Mouse (Mus musculus) thymus, adult 2 months (tissue): ENCODE results near the gene Gas2. TPM values are rescaled to one million over a fixed set of nuclear protein-coding genes. Genes with fewer than 3 reads are reported as not detected.

ENCODE experiments used
- DNase-seq: peaks from one replicate; pipeline ENCODE4 v3.0.0; 2021
- H3K27ac ChIP-seq: fragments of 200-500 bp; 2 replicates; pipeline ENCODE4 v1.5.1; 2012; ENCODE audit warnings: low read length, control low read depth; ENCODE audit not compliant: control insufficient read depth, insufficient read depth
- H3K27me3 ChIP-seq: fragments of 200-500 bp; 2 replicates; pipeline ENCODE4 v1.6.1; 2012; ENCODE audit warnings: mild to moderate bottlenecking, low read length, moderate library complexity, mixed read lengths; ENCODE audit not compliant: control insufficient read depth, insufficient read depth
- H3K36me3 ChIP-seq: fragments of 200-500 bp; 2 replicates; pipeline ENCODE4 v1.6.1; 2012; ENCODE audit warnings: mild to moderate bottlenecking, low read length, moderate library complexity; ENCODE audit not compliant: control insufficient read depth, insufficient read depth
- H3K4me1 ChIP-seq: fragments of 200-500 bp; replicated peaks from 2 replicates; pipeline ENCODE4 v1.6.1; 2012; ENCODE audit warnings: low read length; ENCODE audit not compliant: control insufficient read depth, insufficient read depth
- H3K4me3 ChIP-seq: fragments of 200-500 bp; 2 replicates; pipeline ENCODE4 v1.5.1; 2012; ENCODE audit warnings: mild to moderate bottlenecking, low read length, control low read depth, moderate library complexity; ENCODE audit not compliant: control insufficient read depth, insufficient read depth
- CTCF ChIP-seq: fragments of 200-500 bp; IDR thresholded peaks from 2 replicates; pipeline ENCODE4 v1.5.1; 2012; ENCODE audit warnings: mild to moderate bottlenecking, control low read depth, low read length, moderate library complexity, borderline replicate concordance; ENCODE audit not compliant: control insufficient read depth, poor library complexity, insufficient read depth; ENCODE audit errors: extremely low read depth
- POLR2A ChIP-seq: fragments of 200-500 bp; IDR thresholded peaks from 2 replicates; pipeline ENCODE4 v1.6.1; 2012; ENCODE audit warnings: mild to moderate bottlenecking, low read length, control low read depth, moderate library complexity; ENCODE audit not compliant: control insufficient read depth, poor library complexity, insufficient read depth; ENCODE audit errors: extremely low read depth
- WGBS: fragments of 180-500 bp; shearing (Covaris S2); methylation state at CpG from one replicate; pipeline ENCODE4 v1.1.7; 2018; 5-methylcytosine and 5-hydroxymethylcytosine counted together
- polyA plus RNA-seq: library from polyadenylated mRNA; depleted of rRNA; stranded (reverse); fragments of >200 nt; gene quantifications from 2 replicates; pipeline ENCODE4 v1.2.3, GENCODE M21; 2012; rRNA removed

Gene Gas2
- 2.1 and 2.4 TPM in 2 replicates for polyA plus RNA-seq

DNA sequence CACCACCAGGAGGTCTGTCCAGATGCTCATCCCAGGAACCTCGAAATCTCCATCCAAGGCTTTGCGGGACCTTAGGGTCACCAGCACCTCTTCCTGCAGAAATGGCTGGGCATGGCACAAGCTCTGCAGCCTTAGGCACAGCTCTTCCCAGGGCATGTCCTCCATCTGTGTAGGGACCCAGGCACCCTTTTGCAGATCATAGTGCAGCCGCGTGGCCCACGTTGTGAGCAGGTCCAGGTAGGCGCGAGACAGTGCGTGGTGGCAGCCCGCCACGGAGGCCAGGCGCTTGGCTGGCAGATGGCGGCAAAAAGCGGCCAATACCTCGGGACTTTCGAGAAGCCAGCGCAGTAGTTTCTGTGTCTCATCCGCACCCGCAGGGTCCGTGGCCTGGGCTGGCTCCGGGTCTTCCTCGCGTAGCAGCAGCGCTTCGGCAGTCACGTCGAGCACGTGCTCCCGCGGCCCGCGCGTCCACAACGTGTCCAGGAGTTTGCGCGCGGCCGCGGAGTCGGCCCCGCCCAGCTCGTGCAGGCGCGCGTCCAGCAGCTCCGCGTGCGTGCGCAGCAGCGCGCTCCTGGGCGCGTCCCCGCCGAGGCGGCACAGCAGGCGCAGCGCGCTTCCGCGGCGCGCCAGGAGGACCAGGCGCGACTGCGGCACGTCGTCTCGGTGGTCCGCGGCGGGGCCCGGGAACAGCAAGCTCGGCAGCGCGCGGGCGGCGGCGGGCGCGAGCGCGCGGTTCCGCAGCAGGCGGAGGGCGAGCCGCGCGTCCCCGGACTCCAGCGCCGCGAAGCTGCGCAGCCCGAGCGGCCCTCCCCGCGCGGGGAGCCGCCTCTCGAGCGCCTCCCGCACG is at the start of gene Gas2:
Gene Gas2 (plus strand): TSS at position 766 of the 847 bp plus-strand sequence.
- Histone ChIP-seq H3K27ac (peak within 1 kb of the TSS; percentile 82), H3K4me1 (peaks cover 5% of the 10 kb centered on the region), H3K27me3 (no peaks in the 10 kb centered on the region), H3K4me3 (peak within 1 kb of the TSS; percentile 86), H3K36me3 (no peaks in the 10 kb centered on the region)
- peak; percentile 88 for DNase-seq
- TF ChIP-seq POLR2A: peak; percentile 36
- TF ChIP-seq CTCF: no peak
- WGBS: 7% methylated on average over 105 of the region's 105 CpGs

DNA sequence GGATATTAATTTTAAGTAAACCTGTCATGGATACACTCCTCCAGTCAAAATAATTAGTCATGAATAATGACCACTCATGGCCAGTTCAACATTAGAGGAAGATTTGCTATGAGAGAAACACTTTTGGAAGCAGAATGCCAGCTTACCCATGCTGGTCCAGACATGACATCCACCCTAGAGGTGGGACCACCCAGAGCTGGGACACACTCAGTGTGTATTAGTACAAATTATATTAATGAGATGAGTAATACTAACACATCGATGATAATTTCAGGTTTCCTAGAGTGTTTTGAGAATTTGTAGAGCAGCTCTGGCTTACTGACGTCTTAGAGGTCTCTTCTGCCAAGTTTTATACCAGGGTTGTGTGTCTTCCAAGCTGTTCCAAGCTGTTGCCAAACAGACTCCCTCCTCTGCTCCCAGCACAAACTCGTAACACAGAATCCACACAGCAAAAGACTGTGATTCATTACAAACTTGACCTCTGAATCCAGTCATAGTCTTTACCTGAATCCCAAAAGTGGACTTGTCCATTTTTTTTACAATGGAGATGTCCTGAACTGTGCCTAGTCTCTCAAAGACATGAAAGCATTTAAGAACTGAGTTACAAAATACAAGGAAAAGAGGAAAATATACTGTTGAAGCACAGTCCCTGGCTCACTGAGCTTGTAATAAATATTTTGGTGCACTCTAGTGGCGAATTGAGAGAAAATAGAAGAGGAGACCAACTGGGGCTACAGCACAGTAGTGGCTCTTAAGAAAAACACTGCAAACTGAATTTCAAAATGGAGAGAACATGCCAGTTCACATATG is 46.1 kb upstream of the Gas2 start:
- Histone ChIP-seq H3K27me3 (no peaks in the 10 kb centered on the region), H3K27ac (no peak overlapping the region), H3K4me1 (no peaks in the 10 kb centered on the region), H3K36me3 (no peaks in the 10 kb centered on the region), H3K4me3 (no peak overlapping the region)
- 70% methylated on average over 4 of the region's 4 CpGs for WGBS
- TF ChIP-seq CTCF (no peak), POLR2A (no peak)
- DNase-seq: no peak

DNA sequence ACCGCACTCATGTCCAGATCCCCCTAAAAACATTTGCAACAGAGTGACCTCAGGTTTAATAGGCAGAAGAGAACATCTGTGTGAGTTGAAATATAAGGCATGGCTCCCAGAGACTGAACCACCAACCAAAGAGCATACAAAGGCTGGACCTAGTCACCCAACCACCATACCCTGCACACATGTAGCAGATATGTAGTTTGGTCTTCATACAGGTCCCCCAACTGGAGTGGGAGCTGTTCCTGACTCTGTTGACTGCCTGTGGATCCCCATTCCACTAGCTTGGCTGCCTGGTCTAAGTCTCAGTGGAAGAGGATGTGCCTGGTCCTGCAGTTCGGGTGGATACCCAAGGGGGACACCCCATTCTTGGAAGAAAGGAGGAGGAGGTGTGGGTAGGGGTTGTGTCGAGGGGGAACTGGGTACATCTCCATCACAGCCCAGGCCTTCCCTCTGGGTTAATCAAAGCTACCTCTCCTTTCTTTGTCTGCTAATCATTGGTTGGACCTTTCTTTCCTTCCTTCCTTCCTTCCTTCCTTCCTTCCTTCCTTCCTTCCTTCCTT is 45.5 kb upstream of the Gas2 start:
- H3K27ac ChIP-seq: no peak overlapping the region
- 58% methylated on average over 3 of the region's 3 CpGs for WGBS
- no peaks in the 10 kb centered on the region for H3K36me3 ChIP-seq
- DNase-seq: no peak
- no peaks in the 10 kb centered on the region for H3K4me1 ChIP-seq
- H3K4me3 ChIP-seq: no peak overlapping the region
- H3K27me3 ChIP-seq: no peaks in the 10 kb centered on the region
- TF ChIP-seq POLR2A: no peak
- TF ChIP-seq CTCF: no peak

DNA sequence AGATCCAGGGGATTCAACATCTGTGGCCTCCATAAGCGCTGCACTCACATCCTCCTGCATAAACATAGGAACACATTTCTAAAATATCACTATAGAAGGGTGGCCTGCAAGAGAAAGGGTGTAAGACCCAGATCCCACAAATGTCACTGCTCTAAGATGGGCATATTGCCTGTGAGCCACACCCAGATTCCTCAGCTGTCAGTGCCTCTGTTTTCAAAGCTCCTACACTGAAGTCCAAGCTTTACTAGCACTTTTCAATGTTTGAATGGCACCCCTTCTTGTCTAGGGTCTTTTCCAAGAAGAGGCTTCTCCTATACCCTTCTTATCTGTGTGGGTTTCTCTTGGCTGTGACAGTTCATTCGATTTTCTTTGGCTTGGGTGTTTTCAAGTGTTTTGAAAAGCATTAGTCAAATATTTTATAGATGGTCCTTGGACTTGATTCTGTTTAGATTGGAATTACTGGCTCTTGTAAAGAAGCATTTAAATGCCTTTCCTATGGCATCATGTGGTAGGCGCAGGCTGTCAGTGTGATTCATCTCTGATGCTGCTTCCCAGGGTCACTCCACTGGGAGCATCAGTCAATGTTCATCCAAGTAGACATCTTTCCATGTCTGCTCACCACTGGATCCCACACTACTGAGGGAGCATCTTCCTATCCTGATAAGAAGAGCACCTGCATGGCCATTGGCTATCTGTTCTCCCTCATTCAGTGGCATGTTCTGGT is 43.4 kb upstream of the Gas2 start:
- Histone ChIP-seq H3K4me3 (no peak overlapping the region), H3K36me3 (no peaks in the 10 kb centered on the region), H3K4me1 (no peaks in the 10 kb centered on the region), H3K27ac (no peak overlapping the region), H3K27me3 (no peaks in the 10 kb centered on the region)
- 66% methylated on average over 3 of the region's 3 CpGs for WGBS
- no peak for DNase-seq
- no peak for TF ChIP-seq CTCF
- TF ChIP-seq POLR2A: no peak

DNA sequence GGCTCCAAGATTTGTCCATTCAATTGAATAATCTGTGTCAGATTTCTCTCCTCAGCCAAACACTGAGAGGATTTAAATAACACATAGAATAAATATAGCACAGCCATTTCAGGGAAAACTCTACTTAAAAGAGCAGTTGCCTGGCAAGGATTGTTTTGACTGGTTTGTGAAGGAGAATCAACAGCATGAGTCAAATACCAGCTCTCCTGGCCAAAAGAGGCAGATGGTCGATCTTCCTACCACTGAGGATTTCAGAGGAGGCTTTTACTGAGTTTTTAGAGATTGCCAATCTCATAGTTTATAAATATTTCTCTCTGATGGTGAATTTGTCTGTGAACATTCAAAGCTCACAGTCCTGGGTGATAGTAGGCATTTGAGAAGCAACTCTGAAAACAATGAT is 41.9 kb upstream of the Gas2 start:
- 67% methylated on average over 1 of the region's 1 CpGs for WGBS
- Histone ChIP-seq H3K27me3 (no peaks in the 10 kb centered on the region), H3K27ac (no peak overlapping the region), H3K4me3 (no peak overlapping the region), H3K4me1 (no peaks in the 10 kb centered on the region), H3K36me3 (no peaks in the 10 kb centered on the region)
- TF ChIP-seq CTCF (no peak), POLR2A (no peak)
- DNase-seq: no peak

DNA sequence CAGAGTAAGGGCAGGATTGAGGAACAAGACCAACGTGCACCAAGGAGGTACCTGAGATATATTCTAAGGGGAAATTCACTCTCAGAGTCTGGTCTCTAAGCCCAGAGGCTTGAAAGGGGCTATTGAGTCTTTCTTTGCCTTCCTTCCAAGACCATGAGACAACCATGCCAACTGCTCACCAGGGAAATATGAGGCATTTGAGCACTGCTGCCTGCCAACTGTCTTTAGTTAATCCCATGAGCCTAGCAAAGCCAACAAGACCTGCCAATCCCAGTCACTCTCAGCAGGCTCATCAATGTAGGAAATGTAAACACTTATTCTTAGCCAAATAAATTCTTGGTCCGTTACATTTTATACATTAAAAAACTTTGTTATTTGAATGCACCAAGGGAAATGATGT is 40.3 kb upstream of the Gas2 start:
- no peaks in the 10 kb centered on the region for H3K27me3 ChIP-seq
- 49% methylated on average over 2 of the region's 2 CpGs for WGBS
- H3K27ac ChIP-seq: no peak overlapping the region
- H3K4me1 ChIP-seq: no peaks in the 10 kb centered on the region
- TF ChIP-seq CTCF (no peak), POLR2A (no peak)
- DNase-seq: no peak
- no peak overlapping the region for H3K4me3 ChIP-seq
- H3K36me3 ChIP-seq: no peaks in the 10 kb centered on the region
